Mouse (Mus musculus): Measurements from ENCODE around the gene Gm49342. TPM values are rescaled to one million over a fixed set of nuclear protein-coding genes. Genes with fewer than 3 reads are reported as not detected.
"Not testable (repeated sequence)": the region's sequence is repeated elsewhere in the genome, so short reads cannot be mapped to it uniquely, and the experiment has no call there.

Gene Gm49342
- polyA plus RNA-seq, 1 experiment from 2014 or later, result not detected

DNA sequence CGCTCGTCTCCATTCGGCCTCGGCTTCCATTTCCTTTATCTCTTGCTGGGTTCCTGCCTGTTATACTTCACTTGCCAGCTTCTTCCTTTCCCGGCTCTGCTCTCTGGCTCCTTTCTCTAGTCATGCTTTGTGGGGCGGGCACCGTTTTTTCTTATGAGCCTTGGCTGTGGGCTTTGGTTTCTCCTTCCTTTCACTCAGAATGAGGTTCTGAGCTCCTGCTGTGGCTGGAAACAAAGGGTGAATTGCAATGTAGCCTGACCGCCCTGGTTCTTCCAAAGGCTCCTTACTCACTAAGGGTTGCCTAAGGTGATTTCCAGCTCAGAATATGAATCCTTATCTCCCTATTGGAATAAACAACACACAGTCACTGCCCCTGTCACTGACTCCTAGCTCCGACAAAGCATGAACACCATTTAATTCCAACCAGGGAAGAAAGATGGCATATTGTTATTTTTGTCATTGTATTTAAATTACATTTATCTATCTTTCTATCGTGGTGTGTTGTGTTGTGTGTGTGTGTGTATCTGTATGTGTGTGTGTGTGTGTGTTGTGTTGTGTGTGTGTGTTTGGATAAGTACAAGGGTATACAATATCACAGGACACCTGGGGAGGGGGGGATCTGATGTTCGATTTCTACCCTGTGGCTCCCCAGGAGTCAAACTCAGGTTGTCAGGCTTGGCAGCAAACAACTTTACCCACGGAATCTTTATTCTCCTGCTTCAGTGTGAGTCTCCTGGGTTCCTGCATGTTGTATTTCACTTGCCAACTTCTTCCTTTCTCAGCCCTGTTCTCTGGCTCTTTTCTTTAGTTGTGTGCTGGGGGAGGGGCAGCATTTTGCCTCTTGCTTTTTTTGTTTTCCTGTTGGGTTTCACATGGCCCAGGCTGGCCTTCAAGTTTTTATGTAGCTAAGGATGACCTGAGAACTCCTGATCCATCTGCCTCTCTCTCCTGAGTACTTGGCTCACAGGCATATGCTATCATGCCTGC, 25.5 kb downstream of the Gm49342 start:
- ATAC-seq (peak; percentile 57; the same call in 1 of the 2 replicates), DNase-seq (ENCODE audit: low spot score) (peak; percentile 66)
- no peaks in the 10 kb centered on the region for H3K27me3 ChIP-seq (replicated peaks; ENCODE audit: control insufficient read depth, insufficient read depth, low read length)
- H3K36me3 ChIP-seq (ENCODE audit: control insufficient read depth, insufficient read depth, low read length), result no peaks in the 10 kb centered on the region
- H3K4me3 ChIP-seq (ENCODE audit: low read depth, low read length), result no peak overlapping the region
- H3K4me1 ChIP-seq (ENCODE audit: control insufficient read depth, insufficient read depth, low read length), result no peaks in the 10 kb centered on the region; the same call in 1 of the 2 replicates
- H3K27ac ChIP-seq (ENCODE audit: low read depth, low read length), result no peak overlapping the region
- H3K4me2 ChIP-seq (ENCODE audit: low read length), result no peak overlapping the region
- H3K9ac ChIP-seq (ENCODE audit: low read length), result no peak overlapping the region
- WGBS, result 5% methylated on average over 12 of the region's 12 CpGs
- H3K9me3 ChIP-seq (replicated peaks; ENCODE audit: control insufficient read depth, low read length), result no peaks in the 10 kb centered on the region

DNA sequence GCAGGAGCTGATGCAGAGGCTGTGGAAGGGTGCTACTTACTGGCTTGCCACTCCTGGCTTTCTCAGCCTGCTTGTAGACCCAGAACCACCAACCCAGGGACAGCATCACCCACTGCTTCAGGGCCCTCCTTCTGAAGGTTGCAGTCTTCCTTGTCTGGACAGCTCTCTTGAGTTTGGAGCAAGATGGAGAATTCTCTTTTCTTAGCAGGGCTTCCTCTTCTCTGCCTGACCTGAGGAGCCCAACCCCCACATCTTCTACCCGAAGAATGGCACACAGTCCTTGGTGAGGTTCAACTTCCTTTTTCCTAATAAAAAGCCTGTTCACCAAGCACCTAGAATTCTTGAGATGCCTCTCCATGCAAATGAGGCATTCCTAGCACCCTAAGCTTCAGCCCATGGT, 26.5 kb downstream of the Gm49342 start:
- Histone ChIP-seq H3K36me3 (ENCODE audit: control insufficient read depth, insufficient read depth, low read length) (no peaks in the 10 kb centered on the region), H3K4me2 (ENCODE audit: low read length) (no peak overlapping the region), H3K27ac (ENCODE audit: low read depth, low read length) (no peak overlapping the region), H3K27me3 (replicated peaks; ENCODE audit: control insufficient read depth, insufficient read depth, low read length) (no peaks in the 10 kb centered on the region), H3K9ac (ENCODE audit: low read length) (no peak overlapping the region), H3K4me3 (ENCODE audit: low read depth, low read length) (no peak overlapping the region), H3K9me3 (replicated peaks; ENCODE audit: control insufficient read depth, low read length) (no peaks in the 10 kb centered on the region), H3K4me1 (ENCODE audit: control insufficient read depth, insufficient read depth, low read length) (no peaks in the 10 kb centered on the region; the same call in 1 of the 2 replicates)
- DNase-seq (ENCODE audit: low spot score) (no peak), ATAC-seq (no peak)
- 95% methylated on average over 1 of the region's 1 CpGs for WGBS

DNA sequence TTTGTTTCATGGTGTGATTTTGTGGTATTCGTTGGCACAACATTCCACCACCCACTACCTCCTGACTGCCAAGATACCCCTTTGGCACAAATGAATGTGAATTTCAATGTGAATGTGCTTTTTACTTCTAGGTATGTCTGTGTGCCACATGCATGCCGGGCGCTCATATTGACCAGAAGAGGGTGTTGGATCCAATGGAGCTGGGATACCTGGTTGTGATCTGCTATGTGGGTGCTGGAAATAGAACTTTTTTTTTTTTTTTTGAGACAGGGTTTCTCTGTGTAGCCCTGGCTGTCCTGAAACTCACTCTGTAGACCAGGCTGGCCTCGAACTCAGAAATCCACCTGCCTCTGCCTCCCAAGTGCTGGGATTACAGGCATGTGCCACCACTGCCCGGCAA, 28.7 kb downstream of the Gm49342 start:
- H3K4me1 ChIP-seq (ENCODE audit: control insufficient read depth, insufficient read depth, low read length); H3K27ac ChIP-seq (ENCODE audit: low read depth, low read length); ATAC-seq; H3K27me3 ChIP-seq (replicated peaks; ENCODE audit: control insufficient read depth, insufficient read depth, low read length); H3K4me3 ChIP-seq (ENCODE audit: low read depth, low read length); DNase-seq (ENCODE audit: low spot score); H3K4me2 ChIP-seq (ENCODE audit: low read length); H3K36me3 ChIP-seq (ENCODE audit: control insufficient read depth, insufficient read depth, low read length); H3K9me3 ChIP-seq (replicated peaks; ENCODE audit: control insufficient read depth, low read length); H3K9ac ChIP-seq (ENCODE audit: low read length): not testable (repeated sequence)
- WGBS, result 89% methylated on average over 5 of the region's 5 CpGs

DNA sequence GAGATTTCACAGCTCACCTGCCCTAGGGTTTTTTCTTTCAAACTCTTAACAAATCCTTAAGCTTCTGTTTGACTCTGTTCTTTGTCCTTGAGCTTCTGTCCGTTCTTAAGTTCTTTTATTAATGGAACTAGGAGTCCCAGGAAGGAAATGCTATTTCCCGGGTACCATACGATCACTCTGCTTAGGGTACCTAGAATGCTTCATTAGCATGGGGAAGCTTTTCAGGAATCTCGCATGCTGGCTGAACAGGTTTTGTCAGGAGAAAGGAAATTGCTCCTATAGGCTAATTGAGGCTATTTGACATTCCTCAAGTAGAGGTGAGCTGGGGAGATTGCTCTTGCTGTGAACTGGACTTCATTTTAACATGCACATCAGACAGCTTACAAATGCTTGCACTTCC, 29.4 kb downstream of the Gm49342 start:
- no peaks in the 10 kb centered on the region for H3K36me3 ChIP-seq (ENCODE audit: control insufficient read depth, insufficient read depth, low read length)
- H3K27ac ChIP-seq (ENCODE audit: low read depth, low read length), result no peak overlapping the region
- 14% methylated on average over 4 of the region's 4 CpGs for WGBS
- no peaks in the 10 kb centered on the region for H3K9me3 ChIP-seq (replicated peaks; ENCODE audit: control insufficient read depth, low read length)
- no peaks in the 10 kb centered on the region for H3K27me3 ChIP-seq (replicated peaks; ENCODE audit: control insufficient read depth, insufficient read depth, low read length)
- H3K4me1 ChIP-seq (ENCODE audit: control insufficient read depth, insufficient read depth, low read length), result no peaks in the 10 kb centered on the region; the same call in 1 of the 2 replicates
- no peak overlapping the region for H3K4me2 ChIP-seq (ENCODE audit: low read length)
- H3K4me3 ChIP-seq (ENCODE audit: low read depth, low read length), result no peak overlapping the region
- H3K9ac ChIP-seq (ENCODE audit: low read length), result no peak overlapping the region
- no peak for ATAC-seq
- DNase-seq (ENCODE audit: low spot score), result no peak

DNA sequence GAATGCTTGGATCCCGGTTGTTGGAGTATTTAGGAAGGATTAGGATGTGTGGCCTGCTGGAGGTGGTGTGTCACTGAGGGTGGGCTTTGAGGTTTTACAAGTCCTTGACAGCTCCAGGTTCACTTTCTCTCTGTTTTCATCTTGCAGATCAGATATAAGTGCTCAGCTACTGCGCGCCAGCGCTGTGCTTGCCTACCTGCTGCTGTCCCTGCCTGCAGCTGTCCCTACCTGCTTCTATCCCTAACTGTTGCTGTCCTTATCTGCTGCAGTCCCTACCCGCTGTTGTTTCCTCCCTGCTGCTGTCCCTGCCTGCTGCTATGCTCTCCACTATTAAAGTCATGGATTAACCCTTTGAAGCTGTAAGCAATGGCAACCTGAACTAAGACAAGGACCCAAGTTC, 30.7 kb downstream of the Gm49342 start:
- no peaks in the 10 kb centered on the region for H3K36me3 ChIP-seq (ENCODE audit: control insufficient read depth, insufficient read depth, low read length)
- no peak overlapping the region for H3K4me3 ChIP-seq (ENCODE audit: low read depth, low read length)
- 42% methylated on average over 5 of the region's 5 CpGs for WGBS
- no peaks in the 10 kb centered on the region; the same call in 1 of the 2 replicates for H3K4me1 ChIP-seq (ENCODE audit: control insufficient read depth, insufficient read depth, low read length)
- no peak for DNase-seq (ENCODE audit: low spot score)
- H3K27ac ChIP-seq (ENCODE audit: low read depth, low read length), result no peak overlapping the region
- no peaks in the 10 kb centered on the region for H3K9me3 ChIP-seq (replicated peaks; ENCODE audit: control insufficient read depth, low read length)
- no peak overlapping the region for H3K9ac ChIP-seq (ENCODE audit: low read length)
- no peak for ATAC-seq
- H3K4me2 ChIP-seq (ENCODE audit: low read length), result no peak overlapping the region
- no peaks in the 10 kb centered on the region for H3K27me3 ChIP-seq (replicated peaks; ENCODE audit: control insufficient read depth, insufficient read depth, low read length)

DNA sequence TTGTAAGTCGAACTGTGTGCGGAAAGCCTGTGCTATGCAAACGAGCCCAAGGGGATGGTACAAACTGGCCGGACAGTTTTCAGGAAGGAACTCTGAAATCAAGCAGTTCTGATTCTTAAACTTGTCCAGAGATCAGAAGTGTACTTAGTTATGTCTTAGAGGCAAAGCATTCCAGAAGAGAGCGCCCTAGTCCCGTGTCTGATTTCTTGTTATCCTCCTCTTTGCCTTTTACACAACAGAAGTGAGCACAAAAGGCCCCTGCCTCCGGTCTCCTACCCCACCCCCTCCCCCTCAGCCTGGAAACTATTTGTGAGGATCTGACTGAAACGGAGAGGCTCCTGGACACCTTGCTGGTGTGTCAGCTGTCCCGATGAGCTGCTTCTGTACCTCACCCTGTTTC, 32.4 kb downstream of the Gm49342 start:
- WGBS, result 8% methylated on average over 9 of the region's 9 CpGs
- Histone ChIP-seq H3K4me3 (ENCODE audit: low read depth, low read length) (no peak overlapping the region), H3K27ac (ENCODE audit: low read depth, low read length) (no peak overlapping the region), H3K4me1 (ENCODE audit: control insufficient read depth, insufficient read depth, low read length) (no peaks in the 10 kb centered on the region), H3K4me2 (ENCODE audit: low read length) (0 out of 2 replicates have a peak overlapping the region, but pooled peaks have one; percentile 5), H3K9me3 (replicated peaks; ENCODE audit: control insufficient read depth, low read length) (no peaks in the 10 kb centered on the region), H3K9ac (ENCODE audit: low read length) (no peak overlapping the region), H3K27me3 (replicated peaks; ENCODE audit: control insufficient read depth, insufficient read depth, low read length) (no peaks in the 10 kb centered on the region), H3K36me3 (ENCODE audit: control insufficient read depth, insufficient read depth, low read length) (no peaks in the 10 kb centered on the region)
- DNase-seq (ENCODE audit: low spot score), result peak; percentile 20
- no peak for ATAC-seq

DNA sequence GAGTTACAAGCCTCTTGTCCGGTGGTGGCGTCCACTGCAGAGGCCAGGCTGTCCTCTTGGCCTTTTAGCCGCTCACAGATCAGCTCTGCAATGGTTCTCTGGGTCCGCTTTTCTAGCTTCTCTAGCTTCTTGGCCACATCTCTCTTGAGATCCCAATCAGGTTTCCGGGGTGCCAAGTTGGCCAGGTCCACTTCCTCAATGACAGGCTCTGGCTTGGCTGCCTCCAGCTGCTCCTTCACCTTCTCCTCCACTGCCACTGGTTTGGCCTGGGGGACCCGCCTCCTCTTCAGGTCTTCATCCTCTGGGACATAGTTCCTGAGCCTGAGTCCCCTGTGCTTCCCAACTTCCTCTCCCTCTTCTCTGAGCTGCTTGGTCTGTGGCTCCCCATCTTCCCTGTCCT, 34.1 kb downstream of the Gm49342 start:
- not testable (repeated sequence) for H3K4me1 ChIP-seq (ENCODE audit: control insufficient read depth, insufficient read depth, low read length); H3K9ac ChIP-seq (ENCODE audit: low read length); H3K4me2 ChIP-seq (ENCODE audit: low read length); DNase-seq (ENCODE audit: low spot score); H3K4me3 ChIP-seq (ENCODE audit: low read depth, low read length); H3K27ac ChIP-seq (ENCODE audit: low read depth, low read length); H3K9me3 ChIP-seq (replicated peaks; ENCODE audit: control insufficient read depth, low read length); H3K36me3 ChIP-seq (ENCODE audit: control insufficient read depth, insufficient read depth, low read length); H3K27me3 ChIP-seq (replicated peaks; ENCODE audit: control insufficient read depth, insufficient read depth, low read length); ATAC-seq
- WGBS, result 95% methylated on average over 6 of the region's 6 CpGs

DNA sequence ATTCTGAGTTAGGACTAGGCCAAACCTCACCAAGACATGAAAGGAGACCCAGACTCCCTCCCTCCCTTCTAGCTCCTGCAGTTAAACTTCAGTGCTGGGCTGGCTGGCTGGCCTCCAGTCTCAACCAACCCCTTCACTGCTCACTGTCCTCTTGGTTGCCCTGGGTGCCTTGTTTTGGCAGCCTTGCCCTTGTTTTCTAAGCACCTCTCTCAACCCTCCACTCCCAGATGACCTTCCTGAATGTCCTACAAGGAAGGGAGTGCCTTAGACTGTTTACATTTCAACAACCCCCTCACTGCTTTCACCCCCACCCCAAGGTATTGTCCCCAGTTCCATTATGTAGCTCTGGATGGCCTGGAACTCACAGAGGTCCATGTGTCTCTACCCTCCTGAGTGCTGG, 35.3 kb downstream of the Gm49342 start:
- Histone ChIP-seq H3K4me3 (ENCODE audit: low read depth, low read length) (no peak overlapping the region), H3K4me1 (ENCODE audit: control insufficient read depth, insufficient read depth, low read length) (no peaks in the 10 kb centered on the region), H3K36me3 (ENCODE audit: control insufficient read depth, insufficient read depth, low read length) (no peaks in the 10 kb centered on the region), H3K4me2 (ENCODE audit: low read length) (no peak overlapping the region), H3K27me3 (replicated peaks; ENCODE audit: control insufficient read depth, insufficient read depth, low read length) (no peaks in the 10 kb centered on the region), H3K9me3 (replicated peaks; ENCODE audit: control insufficient read depth, low read length) (no peaks in the 10 kb centered on the region), H3K27ac (ENCODE audit: low read depth, low read length) (no peak overlapping the region), H3K9ac (ENCODE audit: low read length) (no peak overlapping the region)
- DNase-seq (ENCODE audit: low spot score) (no peak), ATAC-seq (no peak)

DNA sequence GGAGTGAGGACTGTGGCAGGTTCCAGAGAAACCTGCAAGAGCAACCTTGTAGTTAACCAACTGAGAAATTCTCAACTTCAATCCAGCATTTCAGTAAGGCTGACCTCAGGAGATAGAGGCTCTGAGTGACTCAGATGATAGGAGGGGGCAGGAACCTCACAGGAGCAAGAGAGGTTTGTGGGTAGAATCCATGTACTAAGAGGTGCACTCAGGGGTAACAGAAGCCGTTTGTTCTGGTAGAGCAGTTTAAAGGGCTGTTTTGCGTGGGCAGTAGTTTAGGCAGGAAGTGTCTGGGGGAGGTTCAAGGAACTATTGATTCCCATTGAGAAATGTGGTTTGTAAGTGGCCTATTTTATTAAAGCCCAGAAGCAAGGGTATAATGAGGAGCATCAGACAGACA, 36.9 kb downstream of the Gm49342 start:
- no peak for DNase-seq (ENCODE audit: low spot score)
- no peaks in the 10 kb centered on the region for H3K9me3 ChIP-seq (replicated peaks; ENCODE audit: control insufficient read depth, low read length)
- H3K4me2 ChIP-seq (ENCODE audit: low read length), result no peak overlapping the region
- H3K9ac ChIP-seq (ENCODE audit: low read length), result no peak overlapping the region
- H3K4me3 ChIP-seq (ENCODE audit: low read depth, low read length), result no peak overlapping the region
- WGBS, result 57% methylated on average over 2 of the region's 2 CpGs
- no peak overlapping the region for H3K27ac ChIP-seq (ENCODE audit: low read depth, low read length)
- ATAC-seq, result no peak
- no peaks in the 10 kb centered on the region for H3K27me3 ChIP-seq (replicated peaks; ENCODE audit: control insufficient read depth, insufficient read depth, low read length)
- H3K4me1 ChIP-seq (ENCODE audit: control insufficient read depth, insufficient read depth, low read length), result no peaks in the 10 kb centered on the region
- no peaks in the 10 kb centered on the region for H3K36me3 ChIP-seq (ENCODE audit: control insufficient read depth, insufficient read depth, low read length)

All from forebrain, embryonic 14.5 days (tissue).